Mouse (Mus musculus): Measurements from ENCODE around the gene Ttc32.
"Not testable (repeated sequence)": the region's sequence is repeated elsewhere in the genome, so short reads cannot be mapped to it uniquely, and the experiment has no call there.

The Ttc32 gene

DNA sequence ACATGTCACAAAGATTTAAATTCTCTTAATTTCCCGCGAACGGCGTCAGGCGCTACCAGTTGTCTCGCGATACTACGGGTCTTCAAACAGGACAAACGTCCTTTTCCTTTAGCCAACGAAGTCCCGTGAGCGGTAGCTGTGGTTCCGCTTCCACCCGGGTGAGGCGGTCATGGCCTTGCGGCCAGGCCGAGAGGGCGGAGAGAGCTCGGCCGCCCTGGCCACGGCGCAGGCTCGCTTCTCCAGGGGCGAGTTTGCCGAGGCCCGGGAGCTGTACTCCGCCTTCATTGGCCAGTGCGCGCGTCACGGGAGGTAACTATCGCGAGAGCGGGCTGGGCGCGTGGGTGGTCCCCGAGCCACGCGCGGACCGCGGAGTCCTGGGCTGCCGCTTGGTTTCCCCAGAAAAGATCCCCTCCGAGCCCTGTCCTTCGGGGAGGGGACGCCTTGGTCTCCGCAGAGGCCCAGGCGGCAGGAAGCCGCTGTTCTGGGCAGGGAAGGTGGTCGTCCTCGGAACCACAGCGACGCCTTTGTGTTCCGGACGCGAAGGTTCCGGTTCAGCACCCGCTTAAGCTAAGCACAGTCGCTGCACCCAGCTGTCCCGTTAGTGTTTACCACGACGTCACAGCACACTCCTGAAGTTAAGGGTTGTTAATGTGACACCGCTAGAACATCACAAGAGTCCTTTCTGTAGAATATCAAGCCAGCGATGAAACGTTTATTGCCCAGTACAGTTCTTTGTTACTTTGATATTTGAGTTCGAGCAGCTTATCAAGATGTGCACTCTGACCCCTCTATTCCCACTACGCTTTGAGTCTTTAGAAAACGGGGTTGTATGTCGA, at the start of gene Ttc32:
Gene Ttc32, plus strand, starts transcription at position 110 of the 836 bp plus-strand sequence.
- peak; percentile 92 for DNase-seq

DNA sequence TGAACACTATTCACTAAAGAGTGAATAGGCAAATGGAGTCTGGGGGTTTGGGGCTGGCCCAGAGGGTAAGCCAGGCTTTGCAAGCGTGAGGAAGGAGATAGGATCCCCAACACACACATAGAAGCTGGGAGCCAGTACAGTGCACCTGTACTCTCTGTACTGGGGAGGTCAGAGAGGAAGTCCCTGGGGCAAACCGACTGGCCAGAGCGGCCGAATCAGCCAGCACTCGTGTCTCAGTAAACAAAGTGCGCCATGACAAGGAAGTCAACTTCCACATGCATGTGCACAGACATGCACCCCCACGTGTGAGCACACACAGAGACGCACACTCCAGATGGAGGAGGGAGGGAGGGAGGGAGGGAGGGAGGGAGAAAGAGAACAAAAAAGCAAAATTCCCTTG, 36.6 kb upstream of the Ttc32 start:
- DNase-seq = no peak

DNA sequence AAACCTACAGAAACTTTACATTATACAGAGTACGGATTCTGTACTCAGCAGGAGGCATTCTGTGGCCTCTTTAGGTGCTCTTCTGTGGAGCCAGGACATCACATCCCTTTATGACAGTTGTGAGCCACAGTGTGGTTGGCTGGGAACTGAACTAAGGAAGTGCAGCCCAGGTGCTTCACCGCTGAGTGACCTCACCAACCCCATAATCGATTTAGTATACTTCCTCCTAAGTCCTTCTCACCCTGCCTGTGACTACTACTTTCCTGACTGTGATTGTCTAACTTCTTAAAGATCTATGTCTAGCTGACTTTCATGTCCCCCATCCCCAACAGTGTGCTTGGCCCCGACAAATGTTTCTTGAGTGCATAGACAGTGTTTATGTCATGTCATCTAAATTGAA, 31.5 kb upstream of the Ttc32 start:
- DNase-seq = no peak

DNA sequence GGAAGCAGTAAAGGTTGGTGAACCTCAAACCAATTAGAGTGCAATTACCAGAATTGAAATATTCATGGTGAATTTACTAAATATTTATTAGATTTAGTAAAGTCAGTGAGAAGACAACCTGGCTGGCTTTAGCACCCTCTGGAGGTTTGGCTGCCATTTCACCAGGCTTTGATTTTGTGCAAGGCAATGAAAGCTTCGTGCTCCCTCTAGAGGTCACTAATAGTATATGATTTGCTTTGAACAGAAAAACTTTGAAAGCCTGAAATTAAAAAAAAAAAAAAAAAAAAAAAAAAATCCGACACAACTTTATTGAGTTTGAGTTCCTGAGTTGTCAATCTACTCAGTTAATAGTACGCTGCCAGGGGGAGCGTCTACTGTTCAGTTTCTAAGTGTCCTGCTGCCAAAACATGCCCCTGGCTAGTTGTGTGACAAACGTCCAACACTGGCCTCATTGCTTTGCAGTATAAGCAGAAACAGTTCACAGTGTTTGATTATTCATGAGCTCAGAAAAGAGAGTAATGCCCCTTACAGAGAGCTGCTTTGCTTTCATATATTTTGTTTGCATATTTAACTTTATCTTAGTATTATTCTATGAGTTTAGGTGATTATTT, 27.7 kb upstream of the Ttc32 start:
- peak; percentile 39 for DNase-seq

DNA sequence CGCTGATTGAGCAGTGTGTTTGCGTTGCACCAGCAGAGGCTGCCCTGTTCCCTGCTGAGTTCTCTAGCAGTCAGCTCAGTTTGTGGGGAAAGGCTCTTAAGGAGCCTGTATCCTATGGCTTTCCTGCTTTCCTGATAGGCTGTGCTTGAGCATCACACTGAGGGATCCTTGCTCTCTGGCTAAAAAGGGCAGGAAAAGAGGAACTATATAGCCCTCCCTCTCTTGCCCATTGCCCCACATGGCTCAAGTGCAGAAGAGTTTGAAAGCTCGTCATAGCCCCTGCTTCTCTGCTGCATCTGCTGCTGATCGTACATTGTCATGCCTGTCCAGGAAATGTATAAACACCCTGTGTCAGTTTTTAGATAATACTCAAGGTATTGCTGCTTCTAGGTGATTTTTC, 22.7 kb upstream of the Ttc32 start:
- no peak for DNase-seq

DNA sequence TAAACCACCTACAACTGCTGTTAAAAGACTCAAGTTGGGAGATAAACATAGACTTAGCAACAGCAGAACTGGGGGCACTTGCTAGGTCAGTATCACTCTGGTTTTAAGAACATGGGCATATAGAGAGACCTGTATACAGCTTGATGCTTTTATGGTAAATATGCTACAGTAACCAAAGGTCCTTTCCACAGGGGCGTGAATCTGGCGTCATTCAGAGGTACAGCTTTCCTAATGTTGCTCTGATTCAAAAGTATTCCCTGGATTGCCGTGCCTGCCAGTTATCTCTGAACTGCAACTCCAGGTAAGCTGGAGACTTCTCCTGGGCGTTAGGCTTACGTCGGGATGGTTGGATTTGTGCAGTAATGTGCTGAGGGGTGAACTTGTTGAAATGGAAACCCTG, 22.0 kb upstream of the Ttc32 start:
- DNase-seq = no peak

DNA sequence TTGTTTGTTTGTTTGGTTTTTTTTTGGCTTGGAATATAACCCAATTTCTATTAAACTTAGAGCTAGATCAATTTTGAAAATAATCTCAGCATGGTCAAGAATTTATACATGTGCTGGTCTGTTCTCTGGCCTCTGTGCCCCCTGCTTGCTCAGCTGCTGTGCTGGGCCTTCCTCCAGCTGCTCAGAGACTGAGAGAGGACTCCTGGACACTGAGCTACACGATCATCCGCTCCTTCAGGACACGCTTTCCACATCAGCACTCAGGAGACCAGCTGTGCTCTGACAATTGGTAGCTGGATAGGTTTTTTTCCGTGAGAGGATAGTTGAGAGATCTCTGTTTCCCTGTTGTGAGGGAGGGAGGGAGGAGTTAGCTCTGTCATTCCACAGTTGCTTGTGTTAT, 19.5 kb upstream of the Ttc32 start:
- DNase-seq = no peak

DNA sequence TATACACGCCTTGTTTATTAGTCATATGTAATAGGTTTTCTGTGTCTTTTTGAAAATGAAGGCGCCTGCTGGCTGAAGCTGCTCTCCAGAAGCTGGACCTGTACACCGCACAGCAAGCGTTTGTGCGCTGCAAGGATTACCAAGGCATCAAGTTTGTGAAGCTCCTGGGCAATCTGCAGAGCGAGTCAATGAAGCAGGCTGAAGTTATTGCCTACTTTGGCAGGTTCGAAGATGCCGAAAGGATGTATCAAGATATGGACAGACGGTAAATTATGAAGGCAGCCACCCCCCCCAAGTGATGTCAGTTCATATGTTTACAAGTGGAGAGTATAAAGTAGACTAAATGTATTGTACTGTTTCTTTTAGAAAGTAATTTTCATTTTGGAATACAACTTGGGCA, 13.4 kb upstream of the Ttc32 start:
- DNase-seq = no peak

DNA sequence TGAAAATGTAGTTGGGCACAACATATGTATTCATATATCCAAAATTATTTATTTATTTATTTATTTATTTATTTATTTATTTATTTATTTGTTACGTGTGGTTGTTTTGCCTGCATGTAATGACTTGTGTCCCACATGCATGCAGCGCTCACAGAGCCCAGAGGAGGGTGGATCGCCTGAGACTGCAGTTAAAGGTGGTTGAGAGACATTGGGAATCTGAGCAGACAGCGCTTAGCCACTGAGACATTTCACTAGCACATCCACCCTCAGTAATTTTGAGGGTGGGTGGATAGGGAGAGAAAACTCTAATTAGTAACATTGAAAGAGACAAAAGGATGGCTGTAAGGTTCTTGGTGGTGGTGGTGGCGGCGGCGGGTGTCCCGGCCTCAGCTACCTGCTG, 9.4 kb upstream of the Ttc32 start:
- no peak for DNase-seq

DNA sequence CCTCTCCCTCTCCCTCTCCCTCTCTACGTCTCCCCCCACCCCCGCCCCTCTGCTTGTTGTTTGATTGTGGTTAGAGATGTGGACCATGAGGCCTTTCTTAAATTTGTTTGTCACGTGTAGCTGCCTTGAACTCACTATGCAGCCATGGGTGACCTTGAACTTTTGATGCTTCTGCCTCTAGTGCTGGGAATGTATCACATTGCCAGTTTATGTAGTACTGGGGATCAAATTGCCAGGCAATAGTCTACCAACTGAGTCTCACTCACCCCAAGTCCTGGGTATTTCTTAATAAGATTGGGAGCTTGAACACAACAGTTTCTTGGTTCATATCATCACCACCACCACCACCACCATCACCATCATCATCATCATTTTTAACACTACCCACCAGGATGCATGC, 8.8 kb upstream of the Ttc32 start:
- no peak for DNase-seq

DNA sequence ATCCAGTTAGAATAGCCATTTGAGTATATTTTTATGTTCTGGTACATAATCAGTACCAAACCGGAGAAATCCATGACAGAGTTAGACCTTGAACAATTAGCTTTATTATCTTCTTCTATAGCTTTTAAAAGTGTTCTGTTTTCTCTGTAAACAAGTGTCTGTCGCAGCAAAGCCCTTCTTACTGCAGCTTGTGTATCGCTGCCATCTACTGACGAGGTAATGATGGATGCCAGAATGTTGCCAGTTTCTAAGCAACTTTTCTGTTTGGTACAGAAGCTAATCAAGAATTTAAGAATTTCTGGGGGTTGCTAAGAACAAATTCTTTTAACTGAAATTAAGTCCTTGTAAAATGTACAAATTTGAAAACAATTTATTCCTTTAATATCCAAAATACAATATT, 6.8 kb upstream of the Ttc32 start:
- no peak for DNase-seq

DNA sequence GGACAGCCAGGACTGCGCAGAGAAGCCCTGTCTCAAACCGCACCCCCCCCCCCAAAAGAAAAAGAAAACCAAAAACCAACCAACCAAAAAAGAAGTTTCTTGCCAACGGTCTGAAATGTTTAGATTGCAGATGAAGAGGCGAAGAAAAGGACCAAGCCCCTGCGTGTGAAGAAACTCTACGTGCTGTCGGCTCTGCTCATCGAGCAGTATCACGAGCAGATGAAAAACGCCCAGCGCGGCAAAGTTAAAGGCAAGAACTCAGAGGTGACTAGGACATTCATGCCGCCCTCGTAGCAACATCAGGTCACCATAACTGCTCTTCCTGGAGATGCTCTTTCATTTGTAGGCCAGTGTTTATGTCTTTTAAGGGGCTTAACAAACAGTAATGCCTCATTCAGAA, 5.7 kb upstream of the Ttc32 start:
- no peak for DNase-seq

DNA sequence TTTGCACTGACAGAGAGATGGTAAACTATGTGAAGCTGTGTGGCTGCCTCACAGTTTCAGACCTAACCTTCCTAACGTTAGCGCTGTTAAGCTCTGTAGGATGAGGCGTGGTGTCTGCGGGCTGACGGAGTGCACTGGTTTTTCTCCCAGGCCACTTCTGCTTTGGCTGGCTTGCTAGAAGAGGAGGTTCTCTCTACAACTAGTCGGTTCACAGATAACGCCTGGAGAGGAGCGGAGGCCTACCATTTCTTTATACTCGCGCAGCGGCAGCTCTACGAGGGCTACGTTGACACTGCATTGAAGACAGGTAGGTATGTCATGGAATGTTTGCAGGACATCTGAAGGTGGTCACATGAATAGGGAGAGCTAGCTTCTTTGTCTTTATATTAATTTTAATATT, 5.1 kb upstream of the Ttc32 start:
- no peak for DNase-seq

DNA sequence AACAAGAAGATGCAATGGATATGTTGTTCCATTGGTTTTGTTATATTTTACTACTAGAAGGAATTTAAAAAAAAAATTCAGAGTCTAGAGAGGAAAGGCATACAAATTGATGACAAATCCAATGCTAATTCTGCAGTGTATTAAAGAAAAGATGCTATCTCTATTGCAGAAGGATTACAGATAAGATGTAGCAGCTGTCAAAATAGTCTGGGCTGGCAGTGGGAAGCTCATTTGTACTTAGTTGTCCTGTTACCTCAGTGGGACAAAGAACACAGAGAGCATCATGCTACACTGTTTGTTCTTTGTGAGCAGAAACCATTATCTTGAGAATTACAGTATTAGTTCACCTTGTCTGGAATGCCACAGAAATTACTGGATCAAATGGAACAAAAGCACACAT, 3.0 kb upstream of the Ttc32 start:
- DNase-seq = no peak

DNA sequence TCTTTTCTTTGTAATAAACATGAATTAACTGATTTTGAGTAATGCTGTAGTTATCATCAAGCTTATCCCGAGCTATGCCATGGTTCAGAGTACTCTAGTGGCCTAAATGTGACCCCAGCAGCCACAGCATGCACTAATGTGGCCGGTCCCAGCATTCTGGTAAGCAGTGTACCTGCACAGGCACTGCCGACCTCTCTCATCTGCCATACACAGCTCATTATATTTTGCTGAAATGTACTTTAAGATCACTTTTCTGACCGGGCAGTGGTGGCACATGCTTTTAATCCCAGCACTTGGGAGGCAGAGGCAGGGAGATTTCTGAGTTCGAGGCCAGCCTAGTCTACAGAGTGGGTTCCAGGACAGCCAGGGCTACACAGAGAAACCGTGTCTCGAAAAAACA, 981 bp upstream of the Ttc32 start:
- not testable (repeated sequence) for DNase-seq

DNA sequence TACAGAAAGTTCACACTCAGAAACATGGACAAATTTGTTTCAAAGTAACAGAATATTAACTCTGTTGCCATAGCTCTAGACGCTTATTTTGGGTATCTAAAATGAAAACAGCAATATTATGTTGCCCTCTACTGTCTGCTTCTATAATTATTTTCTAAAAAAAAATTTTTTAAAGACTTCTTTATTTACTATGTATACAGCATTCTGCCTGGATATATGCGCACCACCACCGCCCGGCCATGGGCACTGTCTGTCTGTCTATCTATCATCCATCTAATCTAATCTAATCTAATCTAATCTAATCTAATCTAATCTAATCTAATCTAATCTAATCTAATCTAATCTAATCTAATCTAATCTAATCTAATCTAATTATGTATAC, 300 bp upstream of the Ttc32 start:
- no peak for DNase-seq

DNA sequence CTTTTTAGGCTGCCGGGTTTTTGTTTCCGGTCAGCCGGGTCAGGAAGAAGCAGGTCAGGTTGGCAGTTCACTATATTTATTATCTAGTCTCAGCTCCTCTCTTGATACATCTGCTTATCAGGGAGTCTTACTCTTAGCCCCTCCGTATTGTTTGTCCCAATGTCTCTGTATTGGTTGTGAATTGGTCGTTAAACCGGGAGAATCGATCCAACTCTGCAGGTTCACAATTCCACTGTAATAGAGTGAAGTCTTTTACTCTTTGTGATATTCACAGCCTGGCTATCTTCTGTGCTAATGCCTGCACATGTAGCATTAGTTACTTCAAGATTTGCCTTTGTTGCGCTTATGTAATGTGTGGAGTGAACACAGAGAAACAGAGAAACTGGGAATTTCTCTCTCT, 1.4 kb downstream of the Ttc32 start:
- no peak for DNase-seq

DNA sequence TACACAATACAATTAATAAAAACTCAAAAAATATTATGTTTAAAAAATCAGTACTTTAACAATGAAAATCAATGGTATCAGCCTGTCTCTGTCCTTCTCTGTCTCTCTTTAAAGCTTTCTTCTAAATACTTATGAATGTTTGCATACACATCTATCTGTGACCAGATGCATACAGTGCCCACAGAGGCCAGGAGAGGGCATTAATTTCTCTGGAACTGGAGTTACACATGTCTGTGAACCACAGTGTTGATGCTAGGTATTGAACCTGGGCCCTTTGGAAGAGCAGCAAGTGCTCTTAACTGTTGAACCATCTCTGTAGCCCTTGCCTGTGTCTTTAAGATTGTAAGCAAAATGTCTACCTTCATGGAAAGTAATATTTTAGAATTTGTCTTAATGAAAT, 3.3 kb downstream of the Ttc32 start:
- DNase-seq = no peak

DNA sequence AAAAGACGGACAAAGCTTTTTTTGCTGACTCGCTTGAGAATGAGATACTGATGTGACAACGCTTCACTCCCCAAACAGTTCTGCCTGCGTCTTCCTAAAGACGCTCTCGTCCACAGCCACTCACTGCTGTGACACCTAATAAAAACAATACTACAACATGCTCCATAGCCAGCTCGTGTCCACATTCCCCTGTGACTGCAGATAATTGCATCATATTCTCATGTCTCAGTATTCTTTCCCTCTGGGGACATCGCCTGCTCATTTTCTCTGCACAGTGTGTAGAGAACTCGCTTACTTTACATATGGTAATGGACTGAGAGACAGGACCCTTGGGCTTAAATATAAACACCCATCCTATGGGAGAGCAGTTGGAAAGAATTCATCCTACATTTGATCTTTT, 6.6 kb downstream of the Ttc32 start:
- DNase-seq = no peak

DNA sequence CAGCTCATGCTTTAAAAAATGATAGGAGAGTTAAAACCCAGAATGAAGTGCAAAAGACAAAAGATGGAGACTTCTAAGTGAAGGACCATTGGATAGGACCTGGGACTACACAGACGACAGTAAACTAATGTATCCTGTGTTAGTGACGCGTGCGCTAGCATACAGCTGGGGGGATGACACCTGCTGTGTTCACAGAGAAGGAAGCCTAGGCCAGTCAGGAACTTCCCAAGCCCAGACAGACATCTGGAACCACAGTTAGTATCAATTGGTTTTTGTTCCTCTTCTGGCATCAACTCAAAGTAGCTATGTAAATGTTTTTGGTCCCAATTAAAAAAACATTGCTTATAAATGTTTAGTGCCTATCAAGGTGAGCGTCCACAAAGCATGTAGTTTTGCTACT, 10.4 kb downstream of the Ttc32 start:
- no peak for DNase-seq

DNA sequence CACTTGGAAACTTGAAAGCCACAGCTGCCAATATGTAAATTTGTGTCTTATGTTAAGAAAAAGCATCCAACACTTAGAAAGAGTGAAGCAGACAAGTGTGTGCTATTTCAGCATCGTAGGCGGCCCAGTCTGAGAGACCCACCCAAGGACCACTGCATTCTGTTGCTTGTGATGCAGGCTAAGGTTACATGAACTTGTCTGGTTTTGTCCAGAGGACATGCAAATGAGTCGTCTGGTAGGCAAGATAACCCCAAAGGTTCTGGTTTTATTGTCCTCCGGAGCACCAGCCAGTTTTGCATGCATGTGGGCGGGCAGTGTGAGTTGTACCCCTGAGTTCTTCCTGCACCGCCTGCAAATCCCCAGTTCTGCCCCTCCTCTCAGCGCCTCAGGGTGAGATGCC, 10.9 kb downstream of the Ttc32 start:
- no peak for DNase-seq

DNA sequence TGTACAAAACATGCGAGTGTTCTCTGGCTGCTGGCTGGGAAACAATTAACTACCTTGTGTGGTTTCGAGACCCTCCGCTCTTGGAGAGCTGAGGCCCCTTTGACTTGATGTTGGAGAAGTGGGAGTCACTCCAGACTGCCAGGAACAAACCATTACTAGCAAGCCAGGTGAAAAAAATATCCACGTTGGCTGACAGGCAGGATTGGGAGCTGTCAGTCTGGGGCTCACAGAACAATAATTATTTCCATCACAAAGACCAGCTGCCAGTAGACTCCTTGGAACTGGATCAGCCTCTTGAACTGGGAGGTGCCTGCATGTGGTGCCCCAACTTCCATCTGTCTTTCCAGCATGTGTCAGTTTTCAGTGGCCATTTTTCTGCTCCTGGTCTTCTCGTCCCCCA, 12.5 kb downstream of the Ttc32 start:
- DNase-seq = no peak

DNA sequence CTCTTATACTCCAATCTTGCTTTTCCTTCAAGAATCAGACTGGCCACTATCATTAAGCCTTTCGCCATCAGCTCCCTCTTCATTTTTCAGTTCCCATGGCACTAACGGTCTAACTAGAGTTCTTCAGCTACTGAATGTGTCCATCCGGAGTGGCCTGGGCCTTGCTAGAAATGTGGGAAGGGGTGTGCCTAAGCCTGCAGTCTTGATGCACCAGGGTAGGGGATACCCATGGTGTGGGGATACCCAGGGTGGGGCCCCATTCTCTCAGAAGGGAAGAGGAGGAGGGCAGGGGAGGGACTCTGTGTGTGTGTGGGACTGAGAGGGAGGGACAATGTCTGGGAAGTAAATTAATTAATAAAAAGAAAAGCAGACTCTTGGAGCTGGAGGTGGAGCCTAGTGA, 13.0 kb downstream of the Ttc32 start:
- no peak for DNase-seq

DNA sequence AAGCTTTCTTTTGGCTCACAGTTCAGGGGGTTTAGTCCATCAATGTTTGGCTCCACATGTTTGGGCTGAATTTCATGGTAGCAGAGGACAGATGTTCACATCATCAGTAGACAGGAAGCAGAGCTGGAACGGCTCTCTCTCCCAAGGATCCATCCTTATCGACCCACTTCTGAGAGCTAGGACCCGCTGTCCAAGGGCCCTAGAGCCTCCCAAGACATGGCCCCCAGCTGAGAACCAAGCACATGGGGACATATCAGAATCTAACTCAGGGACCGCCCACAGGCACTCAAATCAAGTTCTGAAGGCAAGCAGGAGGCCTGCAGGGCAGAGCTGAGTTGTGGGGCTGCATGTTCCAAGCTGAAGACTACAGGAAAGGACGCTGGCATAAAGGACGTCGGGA, 14.9 kb downstream of the Ttc32 start:
- DNase-seq = no peak

DNA sequence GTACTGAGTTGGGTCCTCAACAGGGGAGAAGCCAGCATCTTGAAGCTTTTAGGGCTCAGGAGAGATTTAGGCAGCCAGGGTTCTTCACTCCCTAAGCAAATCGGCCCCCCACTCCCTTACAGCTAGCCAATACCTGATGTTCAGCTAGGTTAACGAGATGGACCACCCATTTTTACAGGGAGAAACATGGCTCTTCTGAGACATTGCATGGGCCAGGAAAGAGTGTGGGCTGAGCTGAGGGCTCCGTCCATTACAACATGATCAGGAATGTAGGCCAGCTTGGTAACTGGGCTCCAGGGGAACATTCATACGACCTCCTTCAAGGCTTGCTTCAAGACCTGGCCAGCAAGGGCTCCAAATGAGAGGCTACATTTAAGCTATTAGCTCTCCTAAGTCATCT, 16.9 kb downstream of the Ttc32 start:
- DNase-seq = no peak
